Mouse (Mus musculus) gastrocnemius, adult 18-20 months (tissue): ENCODE results near the gene Aldh16a1. TPM values are rescaled to one million over a fixed set of nuclear protein-coding genes. Genes with fewer than 3 reads are reported as not detected.
"Not testable (repeated sequence)": the region's sequence is repeated elsewhere in the genome, so short reads cannot be mapped to it uniquely, and the experiment has no call there.

ENCODE experiments used
- DNase-seq: peaks from one replicate; pipeline ENCODE4 v3.0.0; 2021; ENCODE audit warnings: low spot score
- total RNA-seq, 2 experiments: library from RNA; stranded (reverse); gene quantifications; 2 replicates each; pipeline ENCODE4 v1.2.3; 2021

Gene Aldh16a1
- total RNA-seq, 2 experiments from 2014 or later: 10.6 to 12.8 TPM

GRCm38 (mm10) chr7:45119780-45120709 is 34.3 kb downstream of the Aldh16a1 start:
- no peak for DNase-seq

- no peak for DNase-seq
These were observed 36.0 kb downstream of the Aldh16a1 start for GRCm38 (mm10) chr7:45118336-45118735.

- DNase-seq: no peak
These were observed 36.8 kb downstream of the Aldh16a1 start for GRCm38 (mm10) chr7:45117566-45117965.

- DNase-seq: no peak
These were observed 40.9 kb downstream of the Aldh16a1 start for GRCm38 (mm10) chr7:45113476-45113875.

- no peak for DNase-seq
These were observed 41.9 kb downstream of the Aldh16a1 start for GRCm38 (mm10) chr7:45112529-45112928.

- DNase-seq: no peak
These were observed 42.4 kb downstream of the Aldh16a1 start for GRCm38 (mm10) chr7:45111940-45112339.

GRCm38 (mm10) chr7:45110089-45110488 is 44.3 kb downstream of the Aldh16a1 start:
- DNase-seq: not testable (repeated sequence)

GRCm38 (mm10) chr7:45107052-45107645 is 47.2 kb downstream of the Aldh16a1 start:
- DNase-seq: no peak

- DNase-seq: no peak
These were observed 47.9 kb downstream of the Aldh16a1 start for GRCm38 (mm10) chr7:45106441-45106840.

GRCm38 (mm10) chr7:45105491-45105890 is 48.9 kb downstream of the Aldh16a1 start:
- no peak for DNase-seq

GRCm38 (mm10) chr7:45104941-45105340 is 49.4 kb downstream of the Aldh16a1 start:
- no peak for DNase-seq

GRCm38 (mm10) chr7:45103652-45104180 is 50.7 kb downstream of the Aldh16a1 start, which contains the start of gene Fcgrt:
Fcgrt (minus strand) TSS chr7:45103851.
- peak; percentile 97 for DNase-seq

- peak; percentile 46 for DNase-seq
These were observed 51.3 kb downstream of the Aldh16a1 start for GRCm38 (mm10) chr7:45102940-45103585.

GRCm38 (mm10) chr7:45102441-45102840 is 51.9 kb downstream of the Aldh16a1 start:
- no peak for DNase-seq

- no peak for DNase-seq
These were observed 54.3 kb downstream of the Aldh16a1 start for GRCm38 (mm10) chr7:45100046-45100445.

GRCm38 (mm10) chr7:45098541-45099240 is 55.7 kb downstream of the Aldh16a1 start:
- no peak for DNase-seq

- DNase-seq: no peak
These were observed 56.9 kb downstream of the Aldh16a1 start for GRCm38 (mm10) chr7:45097479-45097878.

- not testable (repeated sequence) for DNase-seq
These were observed 58.4 kb downstream of the Aldh16a1 start for GRCm38 (mm10) chr7:45095965-45096364.

- no peak for DNase-seq
These were observed 59.0 kb downstream of the Aldh16a1 start for GRCm38 (mm10) chr7:45095367-45095766.

GRCm38 (mm10) chr7:45094121-45094520 is 60.3 kb downstream of the Aldh16a1 start:
- no peak for DNase-seq

GRCm38 (mm10) chr7:45093516-45093905 is 60.9 kb downstream of the Aldh16a1 start:
- no peak for DNase-seq
